Mouse (Mus musculus) common myeloid progenitor, adult 5-6 weeks (primary cell): ENCODE results near the gene Gm45753. TPM values are rescaled to one million over a fixed set of nuclear protein-coding genes. Genes with fewer than 3 reads are reported as not detected.

ENCODE experiments used
- total RNA-seq: library from RNA; stranded (forward); fragments of 200-1000, 187-1606 nt; gene quantifications from 2 replicates; pipeline ENCODE4 v1.2.3, GENCODE M21; 2017

Gene Gm45753
- total RNA-seq, 1 experiment from 2014 or later, result not detected

Other genes starting within 250 kb of the Gm45753 start
- gene Mtnr1a, start 239.3 kb downstream of the Gm45753 start, total RNA-seq, result not detected in 2 replicates
- gene F11, start 46.4 kb downstream of the Gm45753 start, total RNA-seq, result not detected in 2 replicates
- gene Klkb1, start 13.6 kb downstream of the Gm45753 start, total RNA-seq, result not detected in 2 replicates
- gene Cyp4v3, start 24.8 kb upstream of the Gm45753 start, total RNA-seq, result 8.9 and 11.8 TPM in 2 replicates
- 0.23 TPM in 1 of 2 replicates, not detected in the other for gene Fam149a, start 73.8 kb upstream of the Gm45753 start, total RNA-seq
- gene Tlr3, start 102.6 kb upstream of the Gm45753 start, total RNA-seq, result 0.63 and 1.1 TPM in 2 replicates
- gene Sorbs2, start 199.3 kb upstream of the Gm45753 start, total RNA-seq, result 0.59 TPM in 1 of 2 replicates, not detected in the other